Mouse (Mus musculus) heart, adult 2 months (tissue): ENCODE results near the gene Pih1d3.

ENCODE experiments used
- CTCF ChIP-seq: fragments of 200-600 bp; IDR thresholded peaks from 2 replicates; pipeline ENCODE4 v1.8.1; 2022; ENCODE audit warnings: antibody characterized with exemption, mild to moderate bottlenecking, moderate library complexity
- EP300 ChIP-seq: fragments of 200-500 bp; IDR thresholded peaks from 2 replicates; pipeline ENCODE4 v1.6.1; 2011; ENCODE audit warnings: low read depth, low read length, control low read depth; ENCODE audit not compliant: insufficient read depth
- POLR2A ChIP-seq: fragments of 200-500 bp; IDR thresholded peaks from 2 replicates; pipeline ENCODE4 v1.6.1; 2011; ENCODE audit warnings: mild to moderate bottlenecking, low read depth, low read length, control low read depth; ENCODE audit not compliant: insufficient read depth

GRCm38 (mm10) chr1:31233319-31234036 lies 10.8 kb downstream of the Pih1d3 start:
- no peak for TF ChIP-seq CTCF
- no peak for TF ChIP-seq EP300
- no peak for TF ChIP-seq POLR2A
